Mouse (Mus musculus) right cerebral cortex, postnatal 25 days (tissue): Measurements from ENCODE around the gene Gm9999.

Experiments
- DNase-seq: peaks from one replicate; pipeline ENCODE4 v3.0.0; 2022

The Gm9999 gene

GRCm38 (mm10) chr7:47031371-47031770 lies 48.0 kb downstream of the Gm9999 start:
- DNase-seq = no peak

GRCm38 (mm10) chr7:47034785-47035384 lies 51.5 kb downstream of the Gm9999 start:
- DNase-seq = no peak

GRCm38 (mm10) chr7:47035426-47035825 lies 52.0 kb downstream of the Gm9999 start:
- no peak for DNase-seq
